Mouse (Mus musculus) thymus, postnatal 36 days (tissue): ENCODE measurements at regions not wholly inside any gene's neighbourhood (a gene's known extent, or its start where the extent isn't known, plus 50 kb on each side); places are given as distances from the start of the nearest gene placed in this dataset.

Source experiments
- DNase-seq, 2 experiments: peaks; one replicate each; pipeline ENCODE4 v3.0.0; 2022; ENCODE audit warnings: mixed read lengths in 2 of 2

DNA sequence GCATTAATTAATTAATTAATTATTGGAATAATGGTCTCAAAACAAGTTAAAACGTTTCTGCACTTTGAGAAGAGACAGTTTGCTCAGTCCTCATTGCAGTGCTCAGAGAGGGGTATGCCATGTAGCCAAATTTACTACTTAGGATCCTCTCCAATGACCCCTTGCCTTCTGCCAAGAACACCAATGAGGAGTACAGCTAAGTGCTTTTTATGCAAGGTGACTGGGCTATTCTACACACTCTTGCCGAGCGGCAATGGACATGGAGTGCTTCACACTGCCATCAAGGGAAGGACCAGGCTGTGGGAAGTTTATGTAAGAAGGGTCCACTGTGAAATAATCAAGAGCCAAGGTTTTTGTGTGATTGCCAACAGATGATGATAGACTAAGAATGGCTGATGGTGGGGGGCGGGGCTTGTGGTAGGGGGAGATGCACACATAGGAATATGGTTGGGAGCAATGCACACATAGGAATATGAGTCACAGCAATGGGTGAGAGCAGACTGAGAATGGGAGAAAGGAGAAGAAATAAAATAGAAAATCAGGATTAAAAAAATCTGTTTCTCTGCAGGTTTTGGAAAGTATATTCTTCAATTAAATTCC lies 70.9 kb upstream of the Adgrl4 start:
- no peak for DNase-seq

DNA sequence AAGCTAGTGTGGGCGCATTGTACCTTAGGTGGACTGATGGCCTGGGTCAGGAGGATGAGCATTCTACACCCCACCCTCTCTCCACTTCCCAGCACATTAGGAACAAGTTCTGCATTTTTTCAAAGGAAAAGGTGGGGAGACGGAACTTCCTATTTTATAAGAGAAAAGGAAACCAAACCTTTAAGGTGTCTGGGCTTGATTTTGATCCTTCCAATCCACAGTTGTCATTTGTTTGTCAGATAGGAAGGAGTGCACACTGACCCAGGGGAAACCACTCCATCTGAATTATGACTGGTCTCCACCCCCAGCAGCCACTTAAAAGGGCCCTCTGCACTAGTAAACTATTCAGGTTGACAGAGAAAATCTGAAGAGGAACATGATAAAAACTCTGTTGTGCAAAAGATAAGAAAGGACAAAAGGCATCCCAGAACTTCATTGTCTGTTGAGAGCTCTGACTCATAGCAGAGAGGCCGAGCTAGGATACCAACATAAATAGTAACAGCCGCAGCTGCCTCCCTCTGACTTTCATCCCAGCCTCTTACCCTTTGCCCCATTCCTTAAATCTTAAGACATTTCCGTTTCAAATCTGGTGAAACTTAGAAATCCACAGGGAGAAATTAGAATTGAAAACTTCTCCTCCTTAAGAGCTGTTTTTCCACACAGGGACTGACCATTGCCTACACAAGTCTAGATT lies 54.2 kb upstream of the Adgrl4 start:
- no peak for DNase-seq

DNA sequence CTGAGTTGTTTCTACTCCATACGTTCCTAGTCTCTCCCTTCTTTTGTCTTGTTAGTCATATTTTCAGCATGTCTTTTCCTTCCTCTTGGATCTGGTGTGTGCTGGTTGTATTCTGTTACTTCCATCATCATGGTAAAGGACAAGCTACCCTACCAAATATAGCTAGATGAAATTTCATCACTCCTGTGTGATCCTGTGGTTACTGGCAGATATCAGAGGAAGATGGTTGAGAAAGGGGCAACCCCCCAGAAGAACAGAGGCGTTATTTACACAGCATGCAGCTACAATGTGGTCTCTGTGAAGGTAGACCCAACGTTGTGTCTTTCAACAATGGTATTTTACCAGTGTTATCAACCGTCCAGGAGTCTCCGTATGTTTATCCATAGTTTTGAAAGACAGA lies 52.8 kb upstream of the Adgrl4 start:
- DNase-seq, result no peak

DNA sequence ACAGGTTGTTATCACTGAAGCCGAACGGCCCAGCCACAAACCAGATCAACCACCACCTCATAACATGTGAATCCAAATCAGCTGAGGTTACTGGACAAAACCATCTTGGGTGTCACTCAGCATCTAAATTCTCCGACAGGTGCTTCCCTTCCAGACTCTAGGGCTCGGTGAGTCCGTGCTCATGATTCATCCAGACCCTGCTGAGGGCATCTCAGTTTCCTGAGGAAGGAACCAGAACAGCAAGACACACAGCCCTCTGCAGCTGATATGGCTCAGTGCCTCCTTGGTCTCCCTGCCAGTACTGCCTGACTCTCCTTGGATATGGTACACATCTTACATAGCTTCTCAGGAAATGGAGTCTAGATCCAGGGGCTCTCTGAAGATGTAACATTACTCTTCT lies 51.6 kb upstream of the Adgrl4 start:
- no peak for DNase-seq
